Mouse (Mus musculus) spleen, adult 2 months (tissue): ENCODE data around the gene Grk5. TPM values are rescaled to one million over a fixed set of nuclear protein-coding genes. Genes with fewer than 3 reads are reported as not detected.

Experiments used
- DNase-seq, 2 experiments: peaks; one replicate each; pipeline versions ENCODE4 v3.0.0 to v3.0.0-alpha.2; 2012 to 2021; ENCODE audit warnings: low spot score in 2 of 2, low read depth in 1 of 2
- H3K27ac ChIP-seq: fragments of 200-500 bp; 2 replicates; pipeline ENCODE4 v1.5.1; 2012; ENCODE audit warnings: low read length, inconsistent platforms; ENCODE audit not compliant: insufficient read depth
- H3K27me3 ChIP-seq: fragments of 200-500 bp; 2 replicates; pipeline ENCODE4 v1.6.1; 2012; ENCODE audit warnings: mild to moderate bottlenecking, moderate library complexity, low read length, inconsistent platforms; ENCODE audit not compliant: control insufficient read depth, insufficient read depth
- H3K36me3 ChIP-seq: fragments of 200-500 bp; 2 replicates; pipeline ENCODE4 v1.6.1; 2012; ENCODE audit warnings: mild to moderate bottlenecking, low read length, inconsistent platforms; ENCODE audit not compliant: control insufficient read depth, insufficient read depth
- H3K4me1 ChIP-seq: fragments of 200-500 bp; 2 replicates; pipeline ENCODE4 v1.6.1; 2011; ENCODE audit warnings: inconsistent platforms; ENCODE audit not compliant: control insufficient read depth, insufficient read depth, insufficient read length
- H3K4me3 ChIP-seq: fragments of 200-500 bp; 2 replicates; pipeline ENCODE4 v1.5.1; 2011; ENCODE audit warnings: mild to moderate bottlenecking, inconsistent platforms; ENCODE audit not compliant: insufficient read depth, insufficient read length; ENCODE audit errors: extremely low read depth
- CTCF ChIP-seq: fragments of 200-500 bp; IDR thresholded peaks from 2 replicates; pipeline ENCODE4 v1.5.1; 2011; ENCODE audit warnings: mild to moderate bottlenecking, inconsistent platforms; ENCODE audit not compliant: insufficient read depth, insufficient read length, insufficient replicate concordance; ENCODE audit errors: extremely low read depth
- POLR2A ChIP-seq: fragments of 200-500 bp; IDR thresholded peaks from 2 replicates; pipeline ENCODE4 v1.6.1; 2011; ENCODE audit warnings: low read depth, low read length, inconsistent platforms
- WGBS: fragments of 180-500 bp; shearing (Covaris S2); methylation state at CpG from one replicate; pipeline ENCODE4 v1.1.7; 2018; 5-methylcytosine and 5-hydroxymethylcytosine counted together
- polyA plus RNA-seq: library from polyadenylated mRNA; depleted of rRNA; stranded (reverse); fragments of >200 nt; gene quantifications from 2 replicates; pipeline ENCODE4 v1.2.3, GENCODE M21; 2012

Grk5 gene
- polyA plus RNA-seq, 1 experiment: 2.1 TPM

- Histone ChIP-seq H3K36me3 (peaks cover 17% of the 10 kb centered on the region), H3K27me3 (no peaks in the 10 kb centered on the region), H3K27ac (no peak overlapping the region), H3K4me1 (no peaks in the 10 kb centered on the region; the same call in 1 of the 2 replicates), H3K4me3 (no peak overlapping the region)
- TF ChIP-seq CTCF: no peak
- no peak for TF ChIP-seq POLR2A
- WGBS: 35% methylated on average over 1 of the region's 1 CpGs
- no peak for DNase-seq
These were observed 17.3 kb upstream of the Grk5 start for GRCm38 (mm10) chr19:60872272-60872671.

GRCm38 (mm10) chr19:60873501-60873900, 16.0 kb upstream of the Grk5 start:
- H3K27ac ChIP-seq: peak overlapping the region; percentile 35; the same call in 1 of the 2 replicates
- no peak for TF ChIP-seq CTCF
- no peak for TF ChIP-seq POLR2A
- WGBS: 18% methylated on average over 4 of the region's 4 CpGs
- no peak for DNase-seq
- H3K4me3 ChIP-seq: peak overlapping the region; percentile 70; the same call in 1 of the 2 replicates
- H3K36me3 ChIP-seq: peaks cover 13% of the 10 kb centered on the region
- H3K4me1 ChIP-seq: no peaks in the 10 kb centered on the region; the same call in 1 of the 2 replicates
- no peaks in the 10 kb centered on the region for H3K27me3 ChIP-seq

GRCm38 (mm10) chr19:60874064-60874694, 15.4 kb upstream of the Grk5 start, which contains the start of gene Prdx3:
Gene Prdx3, minus strand, starts transcription at chr19:60874556.
- peaks cover 10% of the 10 kb centered on the region for H3K36me3 ChIP-seq
- DNase-seq: peak; percentile 89 to 97
- under 1% methylated on average over 28 of the region's 28 CpGs for WGBS

GRCm38 (mm10) chr19:60883129-60883528, 6.4 kb upstream of the Grk5 start:
- DNase-seq: no peak
- no peaks in the 10 kb centered on the region for H3K27me3 ChIP-seq
- no peaks in the 10 kb centered on the region for H3K4me1 ChIP-seq
- TF ChIP-seq POLR2A: no peak
- no peak for TF ChIP-seq CTCF
- H3K4me3 ChIP-seq: no peak overlapping the region
- no peak overlapping the region for H3K27ac ChIP-seq
- WGBS: 73% methylated on average over 3 of the region's 3 CpGs
- no peaks in the 10 kb centered on the region for H3K36me3 ChIP-seq

More at GRCm38 (mm10) chr19:60874064-60874694, 15.4 kb upstream of the Grk5 start, which contains the start of gene Prdx3:
- Histone ChIP-seq H3K4me1 (no peaks in the 10 kb centered on the region; the same call in 1 of the 2 replicates), H3K27me3 (no peaks in the 10 kb centered on the region), H3K27ac (peak within 1 kb of the TSS; percentile 35; the same call in 1 of the 2 replicates), H3K4me3 (peak within 1 kb of the TSS; percentile 70)
- no peak for TF ChIP-seq CTCF
- TF ChIP-seq POLR2A: peak; percentile 65

- H3K4me1 ChIP-seq: no peaks in the 10 kb centered on the region; the same call in 1 of the 2 replicates
- no peaks in the 10 kb centered on the region for H3K27me3 ChIP-seq
- no peak overlapping the region for H3K4me3 ChIP-seq
- H3K36me3 ChIP-seq: no peaks in the 10 kb centered on the region
- 82% methylated on average over 2 of the region's 2 CpGs for WGBS
- TF ChIP-seq POLR2A (no peak), CTCF (no peak)
- DNase-seq: no peak
- no peak overlapping the region for H3K27ac ChIP-seq
These were observed 1.9 kb upstream of the Grk5 start for GRCm38 (mm10) chr19:60887637-60888036.

GRCm38 (mm10) chr19:60889101-60889713, 342 bp upstream of the Grk5 start:
- DNase-seq: peak in 1 of 2 experiments; percentile 23
- Histone ChIP-seq H3K27ac (no peak overlapping the region; the same call in 1 of the 2 replicates), H3K36me3 (no peaks in the 10 kb centered on the region), H3K4me3 (peak overlapping the region; percentile 58; the same call in 1 of the 2 replicates), H3K27me3 (no peaks in the 10 kb centered on the region), H3K4me1 (no peaks in the 10 kb centered on the region; the same call in 1 of the 2 replicates)
- TF ChIP-seq CTCF: no peak
- WGBS: 15% methylated on average over 17 of the region's 17 CpGs

GRCm38 (mm10) chr19:60890391-60891122, 1.0 kb downstream of the Grk5 start:
- TF ChIP-seq POLR2A (no peak), CTCF (no peak)
- Histone ChIP-seq H3K27ac (peak overlapping the region; percentile 52), H3K4me1 (no peaks in the 10 kb centered on the region; the same call in 1 of the 2 replicates), H3K4me3 (peak overlapping the region; percentile 58), H3K27me3 (no peaks in the 10 kb centered on the region), H3K36me3 (no peaks in the 10 kb centered on the region)
- DNase-seq: no peak
- under 1% methylated on average over 41 of the region's 41 CpGs for WGBS
